Mouse (Mus musculus): ENCODE measurements around the gene Slc25a34.
A peak's percentile ranks its signal among the peaks of the same experiment; 100 is the strongest.

The Slc25a34 gene

DNA sequence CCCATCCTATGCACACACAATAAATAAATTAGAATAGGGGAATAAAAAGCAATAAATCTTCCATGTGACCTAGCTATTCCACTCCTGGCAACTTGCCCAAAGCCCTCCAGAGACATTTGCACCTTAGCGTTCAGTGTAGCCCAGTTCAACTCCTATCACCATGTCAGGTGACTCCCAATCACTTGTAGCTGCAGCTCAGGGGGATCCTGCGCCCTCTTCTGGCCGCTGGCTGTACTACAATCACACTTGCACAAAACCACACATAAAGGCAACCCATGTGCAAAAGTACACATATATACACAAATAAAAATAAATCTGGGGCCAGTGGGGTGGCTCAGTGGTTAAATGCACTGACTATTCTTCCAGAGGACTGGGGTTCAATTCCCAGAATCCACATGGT lies 32.1 kb downstream of the Slc25a34 start:
- no peak for DNase-seq (ENCODE audit: extremely low spot score, low spot score)

DNA sequence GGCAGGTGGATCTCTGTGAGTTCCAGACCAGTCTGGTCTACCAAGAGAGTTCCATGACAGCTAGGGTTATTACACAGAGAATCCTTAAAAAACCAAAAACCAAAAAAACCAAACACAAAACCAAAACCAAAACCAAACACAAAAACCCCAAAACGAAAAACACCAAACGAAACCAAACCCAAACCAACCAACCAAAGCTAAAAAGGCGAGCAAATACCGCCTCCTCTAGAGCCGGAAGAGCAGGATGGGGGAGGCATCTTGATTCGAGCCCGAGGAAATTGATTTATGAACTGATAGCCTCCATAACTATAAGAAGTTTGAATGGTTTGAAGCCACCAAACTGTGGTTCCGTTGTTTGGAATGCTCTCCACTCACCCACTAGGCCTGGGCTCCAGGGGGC lies 39.7 kb downstream of the Slc25a34 start:
- DNase-seq (ENCODE audit: extremely low spot score, low spot score), result no peak

DNA sequence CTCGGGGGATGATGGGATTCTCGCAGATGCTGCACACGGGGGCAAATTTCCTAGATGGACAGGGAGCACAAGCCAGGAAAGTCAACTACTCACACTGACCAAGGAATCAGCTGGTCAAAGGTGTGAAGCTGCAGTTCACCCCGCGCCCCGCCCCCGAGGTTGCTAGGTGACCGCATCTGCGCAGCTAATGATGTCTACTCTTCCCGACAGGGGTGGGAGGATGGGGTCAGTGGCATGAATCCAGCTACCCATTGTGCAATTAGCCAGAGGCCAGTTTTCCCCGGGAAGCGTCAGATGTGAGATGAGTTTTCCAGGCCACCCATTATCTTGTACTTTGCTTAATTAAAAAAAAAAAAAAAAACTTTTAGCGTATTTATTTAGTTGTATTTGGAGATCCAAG lies 42.6 kb downstream of the Slc25a34 start:
- no peak for DNase-seq (ENCODE audit: extremely low spot score, low spot score)

DNA sequence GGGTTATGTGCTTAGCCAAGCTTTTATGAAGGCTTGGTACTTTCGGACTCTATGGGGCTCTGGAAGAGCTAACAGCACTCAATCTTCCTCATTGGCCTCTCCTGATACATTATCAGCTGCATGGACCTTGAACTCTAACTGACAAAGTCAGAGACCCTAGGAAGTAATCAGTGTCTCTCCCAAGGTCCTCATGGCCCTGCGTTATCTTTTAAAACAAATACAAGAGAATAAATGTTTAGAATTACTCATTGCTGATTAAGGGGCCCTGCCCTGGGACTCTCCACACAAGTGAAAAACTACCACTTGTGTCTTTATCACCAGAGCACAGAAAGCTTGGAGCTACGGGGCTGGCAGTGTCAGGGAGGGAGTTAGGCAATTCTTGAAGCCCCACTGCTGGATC lies 44.8 kb downstream of the Slc25a34 start:
- no peak for DNase-seq (ENCODE audit: extremely low spot score, low spot score)

DNA sequence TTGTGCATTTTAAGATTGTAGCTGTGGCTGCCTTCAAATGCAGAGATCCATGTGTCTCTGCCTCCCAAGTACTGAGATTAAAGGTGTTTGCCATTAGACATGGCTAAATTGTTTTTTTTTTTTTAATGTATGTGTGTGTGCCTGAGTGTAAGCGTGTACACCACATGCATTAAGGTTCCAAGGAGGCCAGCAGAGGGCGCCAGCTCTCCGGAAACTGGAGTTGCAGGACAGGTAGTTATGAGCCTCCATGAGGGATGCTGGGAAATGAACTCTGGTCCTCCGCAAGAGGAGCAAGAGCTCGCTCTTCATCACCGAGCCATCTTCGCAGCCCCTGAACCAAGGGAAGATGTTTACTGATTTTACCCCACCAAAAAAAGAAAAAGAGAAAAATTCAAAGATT lies 46.7 kb downstream of the Slc25a34 start:
- no peak for DNase-seq (ENCODE audit: extremely low spot score, low spot score)

DNA sequence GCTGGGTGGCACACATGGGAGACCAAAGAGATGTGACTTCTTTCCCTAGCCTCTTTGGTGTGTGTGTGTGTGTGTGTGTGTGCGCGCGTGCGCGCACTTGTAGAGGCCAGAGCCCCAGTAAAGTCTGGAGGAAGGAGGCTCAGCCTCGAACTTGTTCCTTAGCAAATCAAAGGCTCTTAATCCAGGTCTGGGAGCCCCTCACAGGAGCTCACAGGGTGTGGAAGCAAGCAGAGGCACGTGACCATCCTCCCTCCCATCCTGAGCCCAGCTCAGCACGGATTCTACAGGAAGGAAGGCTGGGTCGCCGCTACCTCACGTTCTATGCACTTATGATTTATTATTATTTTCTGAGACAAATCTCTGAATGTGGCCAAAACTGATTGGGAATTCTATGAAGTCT lies 47.2 kb downstream of the Slc25a34 start:
- no peak for DNase-seq (ENCODE audit: extremely low spot score, low spot score)

DNA sequence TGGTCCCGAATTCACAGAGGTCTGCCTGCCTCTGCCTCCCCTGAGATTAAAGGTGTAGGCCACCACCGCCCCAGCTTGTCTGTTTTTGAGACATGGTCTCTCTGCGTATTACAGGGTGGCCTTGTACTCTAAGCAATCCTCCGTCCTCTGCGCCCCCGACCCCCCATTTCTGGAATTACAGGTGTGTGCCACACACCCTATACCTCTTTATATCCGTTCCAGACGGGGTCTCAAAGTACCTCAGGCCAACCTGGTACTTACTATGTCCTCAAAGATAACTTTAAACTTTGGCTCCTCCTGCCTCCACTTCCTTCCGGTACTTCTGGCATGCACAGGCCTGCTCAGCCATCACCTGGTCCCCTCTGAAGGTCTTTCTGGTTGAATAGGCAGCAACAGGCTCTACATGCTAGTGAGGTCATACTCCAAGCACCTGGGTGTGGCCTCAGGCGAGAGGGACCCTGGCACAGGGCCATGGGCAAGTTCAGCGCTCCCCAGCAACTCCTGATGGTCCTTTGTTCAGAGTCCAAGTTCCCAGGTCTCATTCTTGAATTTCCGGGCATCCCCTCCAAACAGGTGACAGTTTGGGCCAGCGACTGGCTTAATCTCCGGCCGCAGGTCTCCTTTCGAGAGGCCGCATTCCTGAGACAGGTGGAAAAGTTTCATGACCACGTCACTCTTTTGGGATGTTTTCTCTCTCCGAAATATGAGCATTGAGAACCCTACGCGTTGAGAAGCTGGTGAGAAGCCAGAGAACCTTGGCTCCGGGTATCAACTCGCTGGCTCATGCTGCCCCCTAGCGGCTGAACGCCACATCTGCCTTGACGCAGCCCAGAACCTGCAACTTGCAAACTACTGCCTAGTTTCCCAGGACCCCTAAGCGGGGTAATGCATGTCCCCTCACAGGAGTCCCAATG lies 48.6 kb downstream of the Slc25a34 start:
- peak; percentile 85 for DNase-seq (ENCODE audit: extremely low spot score, low spot score)

DNA sequence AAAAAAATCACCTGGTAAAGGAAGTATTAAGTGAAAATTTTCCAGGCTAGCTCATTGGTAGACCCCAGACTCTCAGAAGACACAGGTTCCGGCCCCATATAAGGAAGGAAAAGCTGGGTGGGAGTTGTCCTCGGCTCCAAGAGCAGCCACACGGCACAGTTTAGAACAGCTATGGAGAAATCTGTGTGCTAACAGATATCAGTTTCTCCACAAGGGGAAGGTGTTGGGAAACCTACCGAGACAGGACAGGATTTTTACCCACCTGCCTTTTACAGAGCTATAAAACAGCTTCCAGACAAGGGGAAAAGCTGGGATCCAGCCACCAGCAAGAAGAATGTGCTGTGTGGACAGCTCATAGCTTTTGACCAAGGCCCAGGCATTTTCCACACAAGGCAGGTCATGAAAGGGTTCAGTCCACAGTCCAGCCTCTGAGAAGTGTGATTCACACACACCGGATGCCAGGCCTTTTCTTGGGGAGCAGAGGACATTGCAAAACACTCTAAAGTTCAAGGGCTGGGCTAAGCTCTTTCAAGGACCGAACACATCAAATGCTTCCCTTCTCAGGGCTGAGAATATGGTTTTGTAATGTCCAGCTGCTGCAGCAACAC lies 50.2 kb downstream of the Slc25a34 start:
- DNase-seq (ENCODE audit: extremely low spot score, low spot score), result no peak

DNA sequence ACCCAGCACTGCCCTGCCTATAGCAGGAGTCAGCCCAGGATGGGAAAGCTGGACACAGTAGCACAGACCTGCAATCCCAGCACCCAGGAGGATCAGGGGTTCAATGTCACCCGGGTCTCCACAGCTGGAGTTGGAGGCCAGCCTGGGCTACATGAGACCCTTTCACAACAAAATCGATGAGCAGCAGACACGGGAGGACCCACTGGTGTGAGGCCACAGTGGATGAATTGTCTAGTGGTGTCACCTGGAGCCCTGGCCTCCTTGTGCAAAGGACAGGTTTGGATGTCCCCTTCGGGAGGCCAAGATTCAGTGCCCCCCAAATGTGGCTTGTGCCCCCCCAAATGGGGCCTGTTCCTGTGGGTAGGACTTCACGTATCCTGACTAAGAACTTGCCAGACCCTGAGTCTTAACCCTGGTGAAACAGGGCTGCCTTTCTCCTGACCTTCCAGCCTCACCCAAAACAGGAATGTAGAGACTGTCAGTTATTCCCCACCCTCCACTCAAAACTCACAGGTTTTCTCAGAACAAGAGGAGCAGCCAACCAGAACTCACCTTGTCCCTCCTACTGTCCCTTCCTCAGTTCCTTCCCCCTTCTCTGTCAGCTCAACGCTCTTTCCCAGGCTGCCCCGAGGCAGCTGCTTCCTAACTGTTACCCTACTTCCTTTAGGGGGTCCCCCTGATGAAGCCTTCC lies 50.8 kb downstream of the Slc25a34 start:
- DNase-seq (ENCODE audit: extremely low spot score, low spot score), result no peak

DNA sequence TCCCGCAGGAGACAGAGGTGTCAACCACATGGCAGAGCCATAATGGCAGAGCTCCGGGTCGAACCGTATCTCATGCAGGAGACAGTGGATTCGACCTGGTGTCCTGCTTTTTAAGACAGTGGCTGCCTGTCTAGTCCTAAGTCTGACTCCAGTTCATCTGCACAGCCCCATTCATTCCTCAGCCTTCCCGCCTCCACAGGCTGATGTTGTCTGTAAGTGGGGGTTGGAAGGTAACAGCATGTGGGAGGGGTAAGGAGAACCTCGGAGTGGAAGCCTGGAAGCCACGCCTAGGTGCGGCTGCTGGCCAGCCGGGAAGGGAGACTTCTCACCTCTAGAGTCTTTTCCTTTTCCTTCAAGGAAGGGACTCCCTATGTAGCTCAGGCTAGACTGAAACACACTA lies 51.7 kb downstream of the Slc25a34 start:
- DNase-seq (ENCODE audit: extremely low spot score, low spot score), result no peak

DNA sequence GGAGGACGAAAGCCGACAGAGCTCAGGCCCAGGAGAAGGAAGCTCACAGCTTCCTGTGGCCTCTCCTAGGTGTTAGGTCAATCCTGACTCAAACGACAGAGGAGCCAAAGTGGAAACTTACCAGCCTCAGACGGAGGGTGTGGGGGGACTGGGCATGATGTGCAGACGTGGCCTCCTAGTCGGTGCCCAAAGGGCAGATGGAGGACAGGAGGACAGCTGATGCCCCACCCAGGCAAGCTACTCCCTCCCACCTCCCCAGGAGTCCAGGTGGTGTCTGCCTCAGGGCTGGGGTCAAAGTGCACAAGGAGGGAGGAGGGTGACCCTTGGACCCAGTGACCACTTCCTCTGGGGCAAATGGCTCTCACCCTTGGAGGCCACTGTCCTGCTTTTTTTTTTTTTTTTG lies 52.3 kb downstream of the Slc25a34 start:
- no peak for DNase-seq (ENCODE audit: extremely low spot score, low spot score)

DNA sequence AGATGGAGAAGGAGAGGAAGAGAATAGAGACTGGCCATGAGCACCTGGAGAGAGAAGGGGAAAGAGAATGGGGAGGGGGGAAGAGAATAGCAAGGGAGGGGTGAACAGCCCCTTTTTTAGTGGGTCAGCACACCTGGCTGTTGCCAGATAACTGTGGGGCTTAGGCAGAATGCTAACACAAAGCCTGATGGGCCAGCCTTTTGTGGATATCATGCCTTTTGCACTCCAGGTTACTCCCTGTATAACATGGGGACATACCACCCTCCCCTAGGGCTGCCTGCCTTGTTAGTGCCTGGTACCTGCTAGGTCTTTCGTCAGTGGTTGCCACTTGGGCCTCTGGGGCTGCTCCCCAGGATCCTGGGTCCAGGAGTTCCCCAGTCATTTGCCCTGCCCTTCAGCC lies 52.8 kb downstream of the Slc25a34 start:
- no peak for DNase-seq (ENCODE audit: extremely low spot score, low spot score)

DNA sequence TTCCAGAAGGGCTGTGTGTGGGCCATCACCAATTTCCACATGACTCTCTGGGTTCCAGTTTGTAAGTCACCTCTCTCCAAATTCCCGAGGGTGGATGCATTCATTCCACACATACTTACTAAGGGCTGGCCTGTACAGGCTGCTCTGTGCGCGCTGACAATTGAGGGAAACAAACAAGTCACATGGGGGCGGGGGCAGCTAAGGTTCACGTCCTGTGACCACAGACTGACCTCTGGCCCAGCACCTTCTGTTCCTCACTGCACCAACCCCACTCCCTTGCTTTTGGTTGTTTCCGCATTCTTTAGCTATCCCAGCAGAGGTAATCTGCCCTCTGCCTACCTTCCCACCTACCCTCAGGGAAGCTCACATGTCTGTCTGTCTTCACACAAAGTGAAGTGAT lies 53.6 kb downstream of the Slc25a34 start:
- no peak for DNase-seq (ENCODE audit: extremely low spot score, low spot score)

DNA sequence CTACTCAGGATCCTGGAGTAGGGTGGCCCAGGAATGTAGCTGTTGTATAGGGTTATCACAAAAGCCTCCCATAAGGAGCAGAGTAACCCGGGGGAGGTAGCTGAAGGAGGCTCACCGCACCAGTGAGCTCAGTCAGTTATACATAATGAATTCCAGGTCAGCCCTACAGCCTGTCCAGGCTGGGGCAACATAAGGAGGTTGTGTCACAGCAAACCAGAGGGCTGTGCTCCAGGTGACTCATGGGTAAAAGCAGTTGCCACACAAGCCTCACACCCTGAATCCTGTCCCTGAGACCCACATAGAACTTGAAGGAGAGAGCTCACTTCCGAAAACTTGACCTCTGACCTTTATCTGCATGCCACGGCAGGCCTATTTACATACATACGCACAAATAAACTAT lies 54.7 kb downstream of the Slc25a34 start:
- no peak for DNase-seq (ENCODE audit: extremely low spot score, low spot score)

All from neural tube, embryonic 10.5 days (tissue).